24 mouse cellular contexts compared by ENCODE assay signal in genomic region chr8:11371347-11371746, GRCm38 (mm10). TPM values are rescaled to one million over a fixed set of nuclear protein-coding genes. Genes with fewer than 3 reads are reported as not detected.
DNase-seq lines count a peak whose midpoint lies in the region; ATAC-seq and TF ChIP-seq lines count a peak whose summit lies in the region.
"Had no signal": no experiment of that assay in that cellular context is flagged by ENCODE, and none has a peak within 500 bp of the region (broad histone marks: within the 10 kb centered on the region; RNA-seq: fewer than 3 reads in every experiment).

No protein-coding gene starts in this region.

- H3K4me3 ChIP-seq in embryonic facial prominence, embryonic 15.5 days (replicated peaks): no peak overlapping the region
- no peak overlapping the region for H3K4me3 ChIP-seq in embryonic facial prominence, embryonic 10.5 days
- H3K4me3 ChIP-seq in heart, embryonic 15.5 days: no peak overlapping the region
- no peak overlapping the region for H3K4me3 ChIP-seq in lung, embryonic 14.5 days (ENCODE audit: low read depth, low read length)
- H3K4me3 ChIP-seq in embryonic fibroblast, embryonic 13.5 days (ENCODE audit: insufficient read depth, low read length): no peak overlapping the region
- H3K4me3 ChIP-seq: hindbrain, embryonic 13.5 days; layer of hippocampus, adult 2 months; limb, embryonic 15.5 days; neural tube, embryonic 12.5 days had no signal

- no peak for DNase-seq in embryonic facial prominence, embryonic 10.5 days (ENCODE audit: low spot score)
- no peak for DNase-seq in heart, postnatal 4 days
- peak; percentile 44 for DNase-seq in lung, embryonic 14.5 days
- no peak for DNase-seq in lung, postnatal 4 days
- no peak for DNase-seq in kidney, adult 11 months
- DNase-seq: adrenal gland, postnatal 25 days; cerebellum, adult 9-10 months; forebrain, postnatal 0 days; gastrocnemius, postnatal 36 days; kidney, postnatal 25 days; midbrain, embryonic 14.5 days; retina, postnatal 1 day; spleen, adult 18-20 months; thymus, postnatal 14 days had no signal

- H3K4me2 ChIP-seq in embryonic facial prominence, embryonic 15.5 days (replicated peaks): no peak overlapping the region
- no peak overlapping the region for H3K4me2 ChIP-seq in heart, embryonic 15.5 days
- H3K4me2 ChIP-seq in lung, embryonic 14.5 days: no peak overlapping the region
- H3K4me2 ChIP-seq: heart, embryonic 11.5 days; hindbrain, embryonic 13.5 days; limb, embryonic 15.5 days; neural tube, embryonic 12.5 days had no signal

- 0 out of 2 replicates have a peak overlapping the region, but pooled peaks have one; percentile 2 for H3K27ac ChIP-seq in embryonic facial prominence, embryonic 15.5 days (replicated peaks)
- H3K27ac ChIP-seq in embryonic facial prominence, embryonic 10.5 days (replicated peaks): no peak overlapping the region
- peak overlapping the region; percentile 31 for H3K27ac ChIP-seq in heart, embryonic 15.5 days
- H3K27ac ChIP-seq in lung, embryonic 14.5 days (ENCODE audit: low read depth): no peak overlapping the region; the same call in 1 of the 2 replicates
- peak overlapping the region; percentile 67; the same call in 1 of the 2 replicates for H3K27ac ChIP-seq in embryonic fibroblast, embryonic 13.5 days (ENCODE audit: insufficient read depth, low read length)
- H3K27ac ChIP-seq: hindbrain, embryonic 13.5 days; layer of hippocampus, adult 2 months; limb, embryonic 15.5 days; liver, embryonic 14.5 days; neural tube, embryonic 12.5 days had no signal

- H3K27me3 ChIP-seq in embryonic facial prominence, embryonic 15.5 days: no peaks in the 10 kb centered on the region
- no peaks in the 10 kb centered on the region for H3K27me3 ChIP-seq in embryonic facial prominence, embryonic 10.5 days (replicated peaks; ENCODE audit: low read depth, poor library complexity, severe bottlenecking)
- no peaks in the 10 kb centered on the region for H3K27me3 ChIP-seq in heart, embryonic 15.5 days
- H3K27me3 ChIP-seq in lung, embryonic 14.5 days (ENCODE audit: insufficient read depth, low read length): no peaks in the 10 kb centered on the region
- H3K27me3 ChIP-seq: limb, embryonic 15.5 days; neural tube, embryonic 12.5 days had no signal

- peaks cover 23% of the 10 kb centered on the region for H3K4me1 ChIP-seq in embryonic facial prominence, embryonic 15.5 days
- peaks cover 39% of the 10 kb centered on the region for H3K4me1 ChIP-seq in embryonic facial prominence, embryonic 10.5 days
- peaks cover 49% of the 10 kb centered on the region for H3K4me1 ChIP-seq in heart, embryonic 15.5 days (replicated peaks)
- peaks cover 31% of the 10 kb centered on the region for H3K4me1 ChIP-seq in lung, embryonic 14.5 days (ENCODE audit: insufficient read depth)
- peaks cover 13% of the 10 kb centered on the region for H3K4me1 ChIP-seq in embryonic fibroblast, embryonic 13.5 days (ENCODE audit: control insufficient read depth, insufficient read depth, low read length)

- no peak overlapping the region for H3K9ac ChIP-seq in embryonic facial prominence, embryonic 15.5 days
- H3K9ac ChIP-seq in heart, embryonic 15.5 days: no peak overlapping the region
- H3K9ac ChIP-seq in lung, embryonic 14.5 days: no peak overlapping the region
- H3K9ac ChIP-seq: forebrain, postnatal 0 days; hindbrain, embryonic 13.5 days; limb, embryonic 15.5 days; liver, embryonic 14.5 days; neural tube, embryonic 12.5 days had no signal

- no peaks in the 10 kb centered on the region for H3K9me3 ChIP-seq in embryonic facial prominence, embryonic 15.5 days (replicated peaks)
- H3K9me3 ChIP-seq in embryonic facial prominence, embryonic 10.5 days: no peaks in the 10 kb centered on the region
- H3K9me3 ChIP-seq in heart, embryonic 15.5 days (replicated peaks): no peaks in the 10 kb centered on the region
- H3K9me3 ChIP-seq in lung, embryonic 14.5 days (ENCODE audit: low read depth, low read length): no peaks in the 10 kb centered on the region
- H3K9me3 ChIP-seq: hindbrain, embryonic 13.5 days; limb, embryonic 15.5 days; neural tube, embryonic 12.5 days had no signal

- 69% methylated on average over 10 of the region's 10 CpGs for WGBS in embryonic facial prominence, embryonic 15.5 days
- WGBS in embryonic facial prominence, embryonic 10.5 days: 80% methylated on average over 10 of the region's 10 CpGs
- WGBS in heart, embryonic 15.5 days: 59% methylated on average over 10 of the region's 10 CpGs
- 38% methylated on average over 10 of the region's 10 CpGs for WGBS in lung, embryonic 14.5 days

- TF ChIP-seq POLR2A in embryonic fibroblast, embryonic 13.5 days (IDR thresholded peaks at IDR 0.05; ENCODE audit: low read depth, low read length): no peak

- no peaks in the 10 kb centered on the region for H3K36me3 ChIP-seq in embryonic facial prominence, embryonic 15.5 days
- peaks cover 16% of the 10 kb centered on the region for H3K36me3 ChIP-seq in embryonic facial prominence, embryonic 10.5 days (replicated peaks)
- no peaks in the 10 kb centered on the region for H3K36me3 ChIP-seq in heart, embryonic 15.5 days
- peaks cover 4% of the 10 kb centered on the region; the same call in 1 of the 2 replicates for H3K36me3 ChIP-seq in lung, embryonic 14.5 days (ENCODE audit: insufficient read depth)
- H3K36me3 ChIP-seq: hindbrain, embryonic 13.5 days; limb, embryonic 15.5 days; neural tube, embryonic 12.5 days had no signal

- no peak for TF ChIP-seq CTCF in lung, embryonic 14.5 days (IDR thresholded peaks at IDR 0.05; ENCODE audit: low read depth)
- TF ChIP-seq CTCF in embryonic fibroblast, embryonic 13.5 days (IDR thresholded peaks at IDR 0.05; ENCODE audit: borderline replicate concordance, insufficient read depth, low read length): no peak

- no peak for ATAC-seq in embryonic facial prominence, embryonic 15.5 days (ENCODE audit: insufficient number of reproducible peaks, low FRiP score, low TSS enrichment, low read depth)
- no peak for ATAC-seq in heart, embryonic 15.5 days (replicated peaks; ENCODE audit: insufficient number of reproducible peaks, insufficient read depth, low FRiP score, low read depth)
- ATAC-seq in lung, embryonic 14.5 days (ENCODE audit: insufficient read depth): no peak
- ATAC-seq: forebrain, postnatal 0 days had no signal

RNA-seq across cellular contexts. Expression of gene Col4a1, which starts 58.7 kb away (rescaled TPM):
- 200 and 216 TPM in 2 replicates for polyA plus RNA-seq in embryonic facial prominence, embryonic 15.5 days (2015; fragmentation: Nextera tagmentation; extraction: Ambion mirVana)
- polyA plus RNA-seq in embryonic facial prominence, embryonic 10.5 days (2016; fragmentation: Nextera tagmentation; extraction: Ambion mirVana): 128 and 138 TPM in 2 replicates
- polyA plus RNA-seq in heart, embryonic 15.5 days (2015; fragmentation: Nextera tagmentation; extraction: Ambion mirVana): 191 and 245 TPM in 2 replicates
- total RNA-seq in heart, postnatal 4 days (2021): 1,000 to 10,000 TPM; 1,026 to 1,084 TPM
- polyA plus RNA-seq in lung, embryonic 14.5 days (2014; fragmentation: Nextera tagmentation; extraction: Ambion mirVana): 372 and 389 TPM in 2 replicates
- polyA plus RNA-seq in embryonic fibroblast, embryonic 13.5 days (2011; ENCODE audit: insufficient read length, low read depth, missing spikeins): 757 and 1,094 TPM in 2 replicates
- total RNA-seq: megakaryocyte-erythroid progenitor cell, adult 5-6 weeks had no signal

RNA-seq across cellular contexts. Expression of gene Col4a2, which starts 58.7 kb away (rescaled TPM):
- 86.9 and 93.4 TPM in 2 replicates for polyA plus RNA-seq in embryonic facial prominence, embryonic 15.5 days (2015; fragmentation: Nextera tagmentation; extraction: Ambion mirVana)
- polyA plus RNA-seq in embryonic facial prominence, embryonic 10.5 days (2016; fragmentation: Nextera tagmentation; extraction: Ambion mirVana): 51.8 and 54.7 TPM in 2 replicates
- 89.8 and 106 TPM in 2 replicates for polyA plus RNA-seq in heart, embryonic 15.5 days (2015; fragmentation: Nextera tagmentation; extraction: Ambion mirVana)
- total RNA-seq in heart, postnatal 4 days (2021): 100 to 1,000 TPM; 558 to 588 TPM
- polyA plus RNA-seq in lung, embryonic 14.5 days (2014; fragmentation: Nextera tagmentation; extraction: Ambion mirVana): 103 and 111 TPM in 2 replicates
- polyA plus RNA-seq in embryonic fibroblast, embryonic 13.5 days (2011; ENCODE audit: insufficient read length, low read depth, missing spikeins): 282 and 415 TPM in 2 replicates

Comparison
In these comparisons a context has a peak if more than half of its experiments do, and no peak if none do; other contexts are left out.
1. H3K27ac ChIP-seq: peak in embryonic facial prominence, embryonic 15.5 days (single experiment), heart, embryonic 15.5 days (single experiment) and embryonic fibroblast, embryonic 13.5 days (single experiment); none in embryonic facial prominence, embryonic 10.5 days (single experiment) and lung, embryonic 14.5 days (single experiment).